Mouse (Mus musculus) liver, embryonic 14.5 days (tissue): ENCODE measurements around the gene Ap5s1. TPM values are rescaled to one million over a fixed set of nuclear protein-coding genes. Genes with fewer than 3 reads are reported as not detected.

Source experiments
- ATAC-seq: fragments of 200-750 bp; cut with Nextera tagmentation; 2 replicates; pipeline ENCODE4 v1.8.0; 2017; ENCODE audit warnings: moderate number of reproducible peaks, mild to moderate bottlenecking, moderate library complexity; ENCODE audit not compliant: insufficient read depth
- DNase-seq, 3 experiments: peaks; one replicate each; pipeline ENCODE4 v3.0.0-alpha.2; 2012 to 2013; ENCODE audit warnings: low read depth in 3 of 3, low spot score in 3 of 3
- H3K27ac ChIP-seq: fragments of 300-500 bp; sonication (generic); 2 replicates; pipeline ENCODE4 v1.5.1; 2014; ENCODE audit warnings: moderate library complexity, mild to moderate bottlenecking, control low read depth, inconsistent platforms
- H3K27me3 ChIP-seq: fragments of 300-500 bp; sonication (generic); 2 replicates; pipeline ENCODE4 v1.6.1; 2014; ENCODE audit warnings: mild to moderate bottlenecking, low read length, moderate library complexity; ENCODE audit not compliant: control insufficient read depth, insufficient read depth
- H3K36me3 ChIP-seq: fragments of 300-500 bp; sonication (generic); replicated peaks from 2 replicates; pipeline ENCODE4 v1.6.1; 2014; ENCODE audit warnings: low read depth; ENCODE audit not compliant: control insufficient read depth, insufficient read depth
- H3K4me1 ChIP-seq, 2 experiments: fragments of 200-500 bp in 1 of 2; fragments of 300-500 bp in 1 of 2; sonication (generic) in 1 of 2; replicated peaks; 2 replicates each; pipeline ENCODE4 v1.6.1; 2012 to 2014; ENCODE audit warnings: antibody characterized with exemption in 1 of 2, inconsistent platforms in 1 of 2, low read length in 1 of 2; ENCODE audit not compliant: control insufficient read depth in 2 of 2, insufficient read depth in 2 of 2
- H3K4me2 ChIP-seq: fragments of 300-500 bp; sonication (generic); 2 replicates; pipeline ENCODE4 v1.6.1; 2014; ENCODE audit warnings: low read depth, mild to moderate bottlenecking, control low read depth, moderate library complexity
- H3K4me3 ChIP-seq, 2 experiments: fragments of 200-500 bp in 1 of 2; fragments of 300-500 bp in 1 of 2; sonication (generic) in 1 of 2; 2 replicates each; pipeline ENCODE4 v1.5.1; 2012 to 2014; ENCODE audit warnings: low read depth in 2 of 2, low read length in 2 of 2, mild to moderate bottlenecking in 2 of 2, control low read depth in 1 of 2, inconsistent platforms in 1 of 2, moderate library complexity in 1 of 2; ENCODE audit not compliant: insufficient read depth in 1 of 2
- H3K9ac ChIP-seq: fragments of 300-500 bp; sonication (generic); replicated peaks from 2 replicates; pipeline ENCODE4 v1.6.1; 2014; ENCODE audit warnings: mild to moderate bottlenecking, control low read depth, moderate library complexity
- H3K9me3 ChIP-seq: fragments of 300-500 bp; sonication (generic); 2 replicates; pipeline ENCODE4 v1.6.1; 2016; ENCODE audit warnings: low read length, mixed read lengths; ENCODE audit not compliant: control insufficient read depth
- CTCF ChIP-seq: IDR thresholded peaks from 2 replicates; pipeline ENCODE4 v1.5.1; 2016; ENCODE audit warnings: antibody characterized with exemption, low read depth, control low read depth
- EP300 ChIP-seq: IDR thresholded peaks from 2 replicates; pipeline ENCODE4 v1.6.1; 2016; ENCODE audit warnings: antibody characterized with exemption, low read depth
- WGBS: fragments of 180-500 bp; shearing (Covaris S2); extraction: QIAGEN DNeasy Blood & Tissue Kit; methylation state at CpG from one replicate; pipeline ENCODE4 v1.1.7; 2014; ENCODE audit not compliant: insufficient replicate concordance; 5-methylcytosine and 5-hydroxymethylcytosine counted together
- polyA plus RNA-seq, 2 experiments: library from polyadenylated mRNA; depleted of rRNA in 1 of 2; stranded (reverse) in 1 of 2; unstranded in 1 of 2; fragments of >200 nt; fragmentation: Nextera tagmentation in 1 of 2; extraction: Ambion mirVana in 1 of 2; gene quantifications; 2 replicates each; pipeline versions ENCODE4 v1.2.1 to v1.2.3; 2012 to 2014

The Ap5s1 gene
- polyA plus RNA-seq, 2 experiments: 13.1 to 20.0 TPM

DNA sequence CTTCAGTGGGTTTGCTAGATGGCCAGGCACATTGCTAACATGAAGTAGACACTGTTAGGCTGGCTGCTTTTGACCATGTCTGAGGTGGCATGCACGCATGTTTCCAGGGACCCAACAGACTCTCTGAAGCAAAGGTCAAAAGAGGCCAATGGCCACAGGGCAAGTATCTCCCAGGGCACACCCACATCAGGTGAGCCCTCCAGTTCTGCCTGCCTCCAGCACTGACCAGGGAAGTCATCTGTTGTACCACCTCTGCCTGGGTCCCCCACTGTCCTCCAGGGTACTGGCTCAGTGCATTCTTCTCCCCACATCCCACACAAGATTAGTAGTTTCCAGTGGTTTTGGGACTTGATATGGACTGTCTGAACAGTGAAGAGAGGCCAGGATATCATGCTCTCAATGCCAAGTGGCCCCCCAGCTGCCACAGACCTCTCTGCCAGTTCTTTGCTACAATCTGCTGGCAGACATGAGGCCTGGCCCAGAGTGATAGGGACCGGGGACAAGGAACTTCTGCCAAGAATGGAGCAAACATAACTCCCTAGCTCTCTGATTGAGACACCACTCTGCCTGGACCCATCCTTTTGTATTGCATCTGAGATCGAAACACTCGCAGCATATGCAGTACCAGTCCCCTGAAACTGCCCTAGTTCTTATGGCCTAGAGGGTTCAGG is 2.4 kb downstream of the Ap5s1 start:
- no peak for DNase-seq
- Histone ChIP-seq H3K4me2 (peak overlapping the region; percentile 89), H3K4me3 (peak overlapping the region in 1 of 2 experiments; percentile 87; a peak in 2 of 4 replicates), H3K4me1 (peaks cover 85 to 86% of the 10 kb centered on the region in 2 experiments), H3K27me3 (no peaks in the 10 kb centered on the region), H3K27ac (peak overlapping the region; percentile 91), H3K9me3 (no peaks in the 10 kb centered on the region), H3K36me3 (peaks cover 4% of the 10 kb centered on the region; the same call in 1 of the 2 replicates), H3K9ac (peak overlapping the region; percentile 85)
- ATAC-seq: 0 out of 2 replicates have a peak, but pooled peaks have one; percentile 2
- 59% methylated on average over 4 of the region's 4 CpGs for WGBS
- TF ChIP-seq EP300 (peak; percentile 74), CTCF (no peak; the same call in 1 of the 2 replicates)

DNA sequence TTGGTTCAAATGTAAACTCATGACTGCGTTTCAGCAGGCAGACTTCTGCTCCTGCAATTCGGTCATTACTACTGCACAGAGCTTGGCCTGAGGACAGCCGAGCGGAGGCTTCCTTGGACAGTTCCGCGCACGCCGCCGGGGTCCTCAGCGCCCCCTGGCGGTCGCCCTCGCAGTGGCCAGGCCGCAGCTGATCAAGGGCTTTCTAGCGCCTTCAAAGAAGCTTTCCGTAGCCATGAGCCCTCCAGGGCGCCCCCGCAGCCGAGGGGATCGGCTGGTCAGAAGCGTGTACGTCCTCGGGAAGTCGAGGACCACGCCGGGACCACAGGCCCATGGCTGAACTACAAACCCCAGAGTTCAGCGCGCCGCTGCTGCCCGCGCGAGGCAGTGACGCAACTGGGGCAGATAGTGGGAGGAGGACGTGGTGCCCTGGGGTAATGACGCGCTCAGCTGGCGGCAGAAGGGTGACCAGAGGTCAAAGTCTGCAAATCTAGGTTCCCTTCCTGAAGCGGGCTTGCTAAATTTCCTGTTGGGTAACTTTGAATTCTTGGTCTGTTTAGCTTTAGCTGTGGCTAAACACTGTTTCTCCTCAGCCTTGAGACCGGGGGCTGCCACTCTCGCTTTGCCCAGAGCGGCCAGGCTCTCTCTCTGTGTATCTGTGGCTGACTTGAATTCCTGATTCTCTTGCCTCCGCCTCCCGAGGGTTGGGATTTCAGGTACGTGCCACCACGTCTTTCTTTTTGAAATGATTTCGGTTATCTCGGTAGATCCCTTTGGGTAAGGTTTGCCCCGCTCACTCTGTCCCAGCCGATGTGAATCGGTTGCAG is 3.3 kb downstream of the Ap5s1 start:
- Histone ChIP-seq H3K27me3 (no peaks in the 10 kb centered on the region), H3K9me3 (no peaks in the 10 kb centered on the region), H3K36me3 (peaks cover 4% of the 10 kb centered on the region; the same call in 1 of the 2 replicates), H3K4me3 (peak overlapping the region; percentile 68 to 87), H3K4me1 (peaks cover 83 to 86% of the 10 kb centered on the region in 2 experiments), H3K4me2 (peak overlapping the region; percentile 89), H3K9ac (peak overlapping the region; percentile 85), H3K27ac (peak overlapping the region; percentile 91)
- DNase-seq (peak; percentile 87 to 88 (median 88)), ATAC-seq (peak; percentile 79)
- TF ChIP-seq EP300 (no peak), CTCF (peak; percentile 99)
- WGBS: 1% methylated on average over 50 of the region's 50 CpGs

DNA sequence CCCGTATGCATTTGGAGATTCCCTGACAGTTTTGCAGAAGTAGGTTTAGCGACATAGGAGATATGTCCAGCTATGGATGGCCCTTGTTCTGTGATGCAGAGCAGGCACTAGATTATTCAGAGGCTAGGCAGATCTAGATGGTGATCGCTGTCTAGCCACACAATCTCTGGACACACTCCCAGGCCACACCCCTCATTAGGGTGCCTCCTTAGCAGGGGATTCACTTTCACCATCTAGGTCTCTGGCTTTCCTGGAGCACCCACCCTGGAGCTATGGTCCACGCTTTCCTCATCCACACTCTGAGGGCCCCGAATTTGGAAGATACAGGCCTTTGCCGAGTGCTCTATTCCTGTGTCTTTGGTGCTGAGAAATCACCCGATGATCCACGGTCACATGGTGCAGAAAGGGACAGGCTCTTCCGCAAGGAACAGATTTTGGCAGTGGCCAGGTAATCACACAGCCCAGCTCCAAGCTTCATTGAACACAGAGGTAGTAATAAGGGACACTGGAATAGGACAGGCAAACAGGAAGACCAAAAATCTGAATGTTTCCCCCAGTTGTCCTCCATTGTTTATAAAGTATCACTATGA is 4.2 kb downstream of the Ap5s1 start:
- peak overlapping the region; percentile 68 to 87 for H3K4me3 ChIP-seq
- 53% methylated on average over 9 of the region's 9 CpGs for WGBS
- ATAC-seq (no peak), DNase-seq (no peak)
- no peaks in the 10 kb centered on the region for H3K27me3 ChIP-seq
- TF ChIP-seq CTCF (no peak), EP300 (no peak)
- H3K36me3 ChIP-seq: peaks cover 4% of the 10 kb centered on the region; the same call in 1 of the 2 replicates
- H3K9me3 ChIP-seq: no peaks in the 10 kb centered on the region
- H3K4me2 ChIP-seq: peak overlapping the region; percentile 89
- H3K9ac ChIP-seq: peak overlapping the region; percentile 85
- peaks cover 81 to 83% of the 10 kb centered on the region in 2 experiments for H3K4me1 ChIP-seq
- peak overlapping the region; percentile 91 for H3K27ac ChIP-seq

DNA sequence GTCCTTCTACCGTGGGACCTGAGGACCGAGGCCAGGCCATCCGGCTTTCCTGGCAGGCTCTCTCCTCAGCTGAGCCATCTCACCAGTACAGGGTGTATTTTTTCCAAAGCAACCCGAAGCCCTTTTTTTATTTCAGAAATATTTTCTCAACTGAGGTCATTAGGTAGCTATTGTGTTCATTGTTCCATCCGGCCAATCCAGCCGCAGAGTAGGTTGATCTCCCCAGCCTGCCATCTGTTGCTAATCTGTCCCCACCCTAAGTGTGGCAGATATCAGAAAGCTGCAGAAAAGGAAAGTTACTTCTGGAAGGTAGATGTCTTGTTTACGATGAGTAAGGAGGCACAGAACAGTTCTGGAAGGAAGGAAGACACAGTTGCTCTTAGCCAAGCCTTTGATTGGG is 6.9 kb downstream of the Ap5s1 start:
- H3K4me2 ChIP-seq: peak overlapping the region; percentile 79
- peaks cover 4% of the 10 kb centered on the region; the same call in 1 of the 2 replicates for H3K36me3 ChIP-seq
- H3K4me1 ChIP-seq: peaks cover 56 to 58% of the 10 kb centered on the region in 2 experiments
- H3K27ac ChIP-seq: peak overlapping the region; percentile 98
- peak overlapping the region; percentile 80 for H3K9ac ChIP-seq
- 31% methylated on average over 7 of the region's 7 CpGs for WGBS
- DNase-seq (peak; percentile 80 to 83 (median 82)), ATAC-seq (peak; percentile 72)
- H3K9me3 ChIP-seq: no peaks in the 10 kb centered on the region
- peak; percentile 98 for TF ChIP-seq EP300
- no peak for TF ChIP-seq CTCF
- peak overlapping the region; percentile 41 for H3K4me3 ChIP-seq
- no peaks in the 10 kb centered on the region for H3K27me3 ChIP-seq
